Mouse (Mus musculus) frontal cortex, adult 2 months (tissue): ENCODE measurements around the gene Gm17026. TPM values are rescaled to one million over a fixed set of nuclear protein-coding genes. Genes with fewer than 3 reads are reported as not detected.
"Not testable (repeated sequence)": the region's sequence is repeated elsewhere in the genome, so short reads cannot be mapped to it uniquely, and the experiment has no call there.

Experiments
- DNase-seq, 2 experiments: peaks; one replicate each; pipeline ENCODE4 v3.0.0; 2022; ENCODE audit warnings: low spot score in 1 of 2; ENCODE audit errors: extremely low spot score in 1 of 2
- polyA plus RNA-seq: library from polyadenylated mRNA; depleted of rRNA; stranded (reverse); fragments of >200 nt; gene quantifications from 2 replicates; pipeline ENCODE4 v1.2.3, GENCODE M21; 2012; rRNA removed

The Gm17026 gene
- not detected in 2 replicates for polyA plus RNA-seq

DNA sequence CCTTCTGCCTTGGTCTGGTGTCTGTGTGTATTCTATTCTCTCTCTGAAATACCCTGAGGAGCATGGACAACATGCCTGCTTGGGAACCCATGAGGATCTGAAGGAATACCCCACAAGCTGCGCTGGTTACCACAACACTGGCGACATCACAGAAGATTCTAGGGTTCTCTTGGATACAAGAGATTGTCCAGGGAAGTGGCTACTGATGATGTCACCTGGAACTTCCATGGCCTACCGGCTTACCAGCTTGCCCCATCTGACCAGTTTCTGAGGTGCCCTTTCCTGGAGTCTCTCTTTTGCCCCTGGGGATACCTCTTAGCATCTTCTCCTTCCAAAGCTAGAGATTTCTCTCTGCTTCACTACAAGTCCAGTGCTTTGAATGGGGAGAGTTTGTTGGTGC, at the start of gene Gm17026:
Gene Gm17026 (minus strand): TSS at position 101 of the 400 bp plus-strand sequence.
- not testable (repeated sequence) for DNase-seq

DNA sequence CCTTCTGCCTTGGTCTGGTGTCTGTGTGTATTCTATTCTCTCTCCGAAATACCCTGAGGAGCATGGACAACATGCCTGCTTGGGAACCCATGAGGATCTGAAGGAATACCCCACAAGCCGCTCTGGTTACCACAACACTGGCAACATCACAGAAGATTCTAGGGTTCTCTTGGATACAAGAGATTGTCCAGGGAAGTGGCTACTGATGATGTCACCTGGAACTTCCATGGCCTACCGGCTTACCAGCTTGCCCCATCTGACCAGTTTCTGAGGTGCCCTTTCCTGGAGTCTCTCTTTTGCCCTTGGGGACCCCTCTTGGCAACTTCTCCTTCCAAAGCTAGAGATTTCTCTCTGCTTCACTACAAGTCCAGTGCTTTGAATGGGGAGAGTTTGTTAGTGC, 37.4 kb upstream of the Gm17026 start, which contains the start of gene Gm9611:
Gene Gm9611 (minus strand): TSS at position 101 of the 400 bp plus-strand sequence.
- not testable (repeated sequence) for DNase-seq

DNA sequence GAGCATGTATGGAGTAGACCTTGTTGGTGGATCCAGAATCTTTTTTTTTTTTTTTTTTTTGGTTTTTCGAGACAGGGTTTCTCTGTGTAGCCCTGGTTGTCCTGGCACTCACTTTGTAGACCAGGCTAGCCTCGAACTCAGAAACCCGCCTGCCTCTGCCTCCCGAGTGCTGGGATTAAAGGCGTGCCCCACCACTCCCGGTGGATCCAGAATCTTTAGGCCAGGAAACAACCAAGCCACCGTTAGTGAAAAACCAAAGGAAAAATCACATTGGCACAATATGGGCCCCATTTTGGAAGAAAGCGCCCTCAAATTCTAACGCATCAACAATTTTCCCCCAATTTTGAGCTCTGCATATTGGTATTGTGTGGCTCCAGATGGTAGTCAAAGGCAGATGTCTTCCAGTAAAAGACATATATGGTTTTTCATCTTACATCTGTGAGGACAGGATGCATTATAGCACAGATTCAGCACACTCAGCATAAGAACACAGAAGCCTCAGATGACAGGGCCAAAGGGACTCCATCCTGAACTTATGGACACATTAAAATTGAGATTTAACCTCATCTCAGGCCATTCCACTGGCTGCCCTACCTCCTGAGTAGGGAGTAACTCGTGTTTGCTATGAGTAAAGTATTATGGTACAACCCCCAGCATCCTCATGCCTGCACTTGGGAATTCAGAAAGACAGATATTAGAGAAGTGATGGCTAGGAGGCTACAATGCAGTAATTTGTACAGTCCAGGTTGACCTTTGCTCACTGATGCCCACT, 42.9 kb downstream of the Gm17026 start:
- DNase-seq: not testable (repeated sequence)

Other genes with a start within 250 kb of the Gm17026 start
- not detected in 2 replicates for gene Gm7951, start 142.7 kb downstream of the Gm17026 start, polyA plus RNA-seq
- not detected in 2 replicates for gene Gm17027, start 97.4 kb downstream of the Gm17026 start, polyA plus RNA-seq
- not detected in 2 replicates for gene Gm3573, start 69.3 kb downstream of the Gm17026 start, polyA plus RNA-seq
- gene Gm9611, start 37.3 kb upstream of the Gm17026 start, polyA plus RNA-seq: not detected in 2 replicates
- not detected in 2 replicates for gene Gm7995, start 50.2 kb upstream of the Gm17026 start, polyA plus RNA-seq
- not detected in 2 replicates for gene Gm8005, start 179.6 kb upstream of the Gm17026 start, polyA plus RNA-seq
- gene Gm8011, start 203.8 kb upstream of the Gm17026 start, polyA plus RNA-seq: not detected in 2 replicates
- gene Gm8020, start 242.3 kb upstream of the Gm17026 start, polyA plus RNA-seq: not detected in 2 replicates